Mouse (Mus musculus) limb, embryonic 14.5 days (tissue): ENCODE measurements around the gene Nol9. TPM values are rescaled to one million over a fixed set of nuclear protein-coding genes. Genes with fewer than 3 reads are reported as not detected.

ENCODE experiments used
- ATAC-seq: fragments of 200-750 bp; cut with Nextera tagmentation; 2 replicates; pipeline ENCODE4 v1.8.0; 2017; ENCODE audit warnings: low read depth, moderate number of reproducible peaks, moderate TSS enrichment; ENCODE audit not compliant: low FRiP score
- DNase-seq: peaks from one replicate; pipeline ENCODE4 v3.0.0-alpha.2; 2015; ENCODE audit warnings: low spot score
- H3K27ac ChIP-seq: fragments of 300-500 bp; sonication (generic); replicated peaks from 2 replicates; pipeline ENCODE4 v1.5.1; 2014; ENCODE audit warnings: low read depth, mild to moderate bottlenecking, low read length, moderate library complexity, mixed read lengths
- H3K27me3 ChIP-seq: fragments of 300-500 bp; sonication (generic); 2 replicates; pipeline ENCODE4 v1.6.1; 2014; ENCODE audit warnings: low read length, mixed read lengths; ENCODE audit not compliant: control insufficient read depth, insufficient read depth
- H3K36me3 ChIP-seq: fragments of 300-500 bp; sonication (generic); 2 replicates; pipeline ENCODE4 v1.6.1; 2014; ENCODE audit warnings: mild to moderate bottlenecking, low read length, moderate library complexity, mixed read lengths; ENCODE audit not compliant: control insufficient read depth, insufficient read depth
- H3K4me1 ChIP-seq: fragments of 300-500 bp; sonication (generic); 2 replicates; pipeline ENCODE4 v1.6.1; 2014; ENCODE audit warnings: antibody characterized with exemption, low read length, mixed read lengths; ENCODE audit not compliant: control insufficient read depth, insufficient read depth
- H3K4me2 ChIP-seq: fragments of 300-500 bp; sonication (generic); replicated peaks from 2 replicates; pipeline ENCODE4 v1.6.1; 2014; ENCODE audit warnings: low read depth, mild to moderate bottlenecking, low read length, moderate library complexity; ENCODE audit not compliant: severe bottlenecking
- H3K4me3 ChIP-seq: fragments of 300-500 bp; sonication (generic); replicated peaks from 2 replicates; pipeline ENCODE4 v1.5.1; 2014; ENCODE audit warnings: low read length
- H3K9ac ChIP-seq: fragments of 300-500 bp; sonication (generic); 2 replicates; pipeline ENCODE4 v1.6.1; 2014; ENCODE audit warnings: mild to moderate bottlenecking, low read depth, low read length, moderate library complexity; ENCODE audit not compliant: severe bottlenecking
- H3K9me3 ChIP-seq: fragments of 300-500 bp; sonication (generic); 2 replicates; pipeline ENCODE4 v1.6.1; 2016; ENCODE audit warnings: low read length; ENCODE audit not compliant: control insufficient read depth
- POLR2A ChIP-seq: fragments of 200-500 bp; IDR thresholded peaks from 2 replicates; pipeline ENCODE4 v1.8.0; 2012; ENCODE audit warnings: inconsistent platforms, mild to moderate bottlenecking, moderate library complexity, borderline replicate concordance; ENCODE audit not compliant: insufficient read depth, insufficient read length; ENCODE audit errors: extremely low read depth
- WGBS: fragments of 180-500 bp; shearing (Covaris S2); extraction: QIAGEN DNeasy Blood & Tissue Kit; methylation state at CpG from one replicate; pipeline ENCODE4 v1.1.7; 2014; 5-methylcytosine and 5-hydroxymethylcytosine counted together
- polyA plus RNA-seq, 2 experiments: library from polyadenylated mRNA; depleted of rRNA in 1 of 2; stranded (reverse) in 1 of 2; unstranded in 1 of 2; fragments of >200 nt; fragmentation: Nextera tagmentation in 1 of 2; extraction: Ambion mirVana in 1 of 2; gene quantifications; 2 replicates each; pipeline versions ENCODE4 v1.2.1 to v1.2.3; 2012 to 2014

Gene Nol9
- polyA plus RNA-seq, 2 experiments, result 25.9 to 28.5 TPM

GRCm38 (mm10) chr4:152110689-152111088 is 71.6 kb downstream of the Nol9 start:
- ATAC-seq (no peak), DNase-seq (no peak)
- TF ChIP-seq POLR2A, result no peak
- Histone ChIP-seq H3K27ac (no peak overlapping the region), H3K36me3 (peaks cover 84% of the 10 kb centered on the region), H3K4me2 (no peak overlapping the region), H3K9ac (no peak overlapping the region), H3K27me3 (peaks cover 10% of the 10 kb centered on the region), H3K4me1 (peaks cover 17% of the 10 kb centered on the region), H3K4me3 (no peak overlapping the region), H3K9me3 (no peaks in the 10 kb centered on the region)
- 89% methylated on average over 4 of the region's 4 CpGs for WGBS

Other genes with a start within 250 kb of the Nol9 start
- 28.6 and 29.2 TPM in 2 replicates for gene Camta1, start 177.4 kb upstream of the Nol9 start, polyA plus RNA-seq (2012; rRNA removed)
- gene Camta1, start 177.4 kb upstream of the Nol9 start, polyA plus RNA-seq (2014; fragmentation: Nextera tagmentation; extraction: Ambion mirVana), result 78.8 and 91.1 TPM in 2 replicates
- gene Dnajc11, start 105.6 kb upstream of the Nol9 start, polyA plus RNA-seq (2012; rRNA removed), result 56.9 and 73.1 TPM in 2 replicates
- gene Dnajc11, start 105.6 kb upstream of the Nol9 start, polyA plus RNA-seq (2014; fragmentation: Nextera tagmentation; extraction: Ambion mirVana), result 50.9 and 52.5 TPM in 2 replicates
- gene Thap3, start 50.3 kb upstream of the Nol9 start, polyA plus RNA-seq (2012; rRNA removed), result 60.6 and 61.6 TPM in 2 replicates
- gene Thap3, start 50.3 kb upstream of the Nol9 start, polyA plus RNA-seq (2014; fragmentation: Nextera tagmentation; extraction: Ambion mirVana), result 36.1 and 37.5 TPM in 2 replicates
- gene Phf13, start 43.1 kb upstream of the Nol9 start, polyA plus RNA-seq (2012; rRNA removed), result 35.1 and 40.5 TPM in 2 replicates
- gene Phf13, start 43.1 kb upstream of the Nol9 start, polyA plus RNA-seq (2014; fragmentation: Nextera tagmentation; extraction: Ambion mirVana), result 33.7 and 37.1 TPM in 2 replicates
- gene Klhl21, start 30.5 kb upstream of the Nol9 start, polyA plus RNA-seq (2012; rRNA removed), result 18.8 and 25.7 TPM in 2 replicates
- gene Klhl21, start 30.5 kb upstream of the Nol9 start, polyA plus RNA-seq (2014; fragmentation: Nextera tagmentation; extraction: Ambion mirVana), result 11.0 and 11.1 TPM in 2 replicates
- 31.2 and 41.5 TPM in 2 replicates for gene Zbtb48, start 11.7 kb upstream of the Nol9 start, polyA plus RNA-seq (2012; rRNA removed)
- gene Zbtb48, start 11.7 kb upstream of the Nol9 start, polyA plus RNA-seq (2014; fragmentation: Nextera tagmentation; extraction: Ambion mirVana), result 25.4 and 27.4 TPM in 2 replicates
- gene Tas1r1, start 753 bp upstream of the Nol9 start, polyA plus RNA-seq (2012; rRNA removed), result 1.0 and 1.7 TPM in 2 replicates
- gene Tas1r1, start 753 bp upstream of the Nol9 start, polyA plus RNA-seq (2014; fragmentation: Nextera tagmentation; extraction: Ambion mirVana), result 0.93 and 1.3 TPM in 2 replicates
- 25.0 and 36.2 TPM in 2 replicates for gene Plekhg5, start 33.2 kb downstream of the Nol9 start, polyA plus RNA-seq (2012; rRNA removed)
- gene Plekhg5, start 33.2 kb downstream of the Nol9 start, polyA plus RNA-seq (2014; fragmentation: Nextera tagmentation; extraction: Ambion mirVana), result 14.1 and 16.9 TPM in 2 replicates
- gene Tnfrsf25, start 76.6 kb downstream of the Nol9 start, polyA plus RNA-seq (2012; rRNA removed), result 5.6 and 6.0 TPM in 2 replicates
- gene Tnfrsf25, start 76.6 kb downstream of the Nol9 start, polyA plus RNA-seq (2014; fragmentation: Nextera tagmentation; extraction: Ambion mirVana), result 1.0 TPM in 2 replicates
- gene Espn, start 113.0 kb downstream of the Nol9 start, polyA plus RNA-seq (2012; rRNA removed), result 1.7 TPM in 2 replicates
- gene Espn, start 113.0 kb downstream of the Nol9 start, polyA plus RNA-seq (2014; fragmentation: Nextera tagmentation; extraction: Ambion mirVana), result 1.4 and 1.7 TPM in 2 replicates
- gene Hes2, start 119.5 kb downstream of the Nol9 start, polyA plus RNA-seq (2012; rRNA removed), result 0.03 and 0.04 TPM in 2 replicates
- not detected in 2 replicates for gene Hes2, start 119.5 kb downstream of the Nol9 start, polyA plus RNA-seq (2014; fragmentation: Nextera tagmentation; extraction: Ambion mirVana)
- gene Acot7, start 138.8 kb downstream of the Nol9 start, polyA plus RNA-seq (2012; rRNA removed), result 47.7 and 50.3 TPM in 2 replicates
- gene Acot7, start 138.8 kb downstream of the Nol9 start, polyA plus RNA-seq (2014; fragmentation: Nextera tagmentation; extraction: Ambion mirVana), result 47.3 and 48.4 TPM in 2 replicates
- 56.5 and 79.5 TPM in 2 replicates for gene Gpr153, start 234.9 kb downstream of the Nol9 start, polyA plus RNA-seq (2012; rRNA removed)
- 28.6 and 33.0 TPM in 2 replicates for gene Gpr153, start 234.9 kb downstream of the Nol9 start, polyA plus RNA-seq (2014; fragmentation: Nextera tagmentation; extraction: Ambion mirVana)